Mouse (Mus musculus) brain, embryonic 14.5 days (tissue): ENCODE measurements at regions not wholly inside any gene's neighbourhood (a gene's known extent, or its start where the extent isn't known, plus 50 kb on each side); places are given as distances from the start of the nearest gene placed in this dataset.

Source experiments
- CTCF ChIP-seq: fragments of 200-500 bp; IDR thresholded peaks from 2 replicates; pipeline ENCODE4 v1.5.1; 2012; ENCODE audit warnings: inconsistent platforms, mild to moderate bottlenecking, moderate library complexity, borderline replicate concordance; ENCODE audit not compliant: insufficient read depth, insufficient read length; ENCODE audit errors: extremely low read depth
- POLR2A ChIP-seq: fragments of 200-500 bp; IDR thresholded peaks from 2 replicates; pipeline ENCODE4 v1.6.1; 2012; ENCODE audit warnings: mild to moderate bottlenecking, inconsistent platforms, borderline replicate concordance; ENCODE audit not compliant: poor library complexity, insufficient read depth, insufficient read length, severe bottlenecking; ENCODE audit errors: extremely low read depth

- TF ChIP-seq CTCF (no peak), POLR2A (no peak)
These were observed 119.9 kb downstream of the Gnat3 start for GRCm38 (mm10) chr5:18082219-18082618.
